Mouse (Mus musculus): ENCODE results near the gene Rpp25l. TPM values are rescaled to one million over a fixed set of nuclear protein-coding genes. Genes with fewer than 3 reads are reported as not detected.
"Not testable (repeated sequence)": the region's sequence is repeated elsewhere in the genome, so short reads cannot be mapped to it uniquely, and the experiment has no call there.

Rpp25l gene
- total RNA-seq, 1 experiment from 2014 or later: 30.1 TPM

DNA sequence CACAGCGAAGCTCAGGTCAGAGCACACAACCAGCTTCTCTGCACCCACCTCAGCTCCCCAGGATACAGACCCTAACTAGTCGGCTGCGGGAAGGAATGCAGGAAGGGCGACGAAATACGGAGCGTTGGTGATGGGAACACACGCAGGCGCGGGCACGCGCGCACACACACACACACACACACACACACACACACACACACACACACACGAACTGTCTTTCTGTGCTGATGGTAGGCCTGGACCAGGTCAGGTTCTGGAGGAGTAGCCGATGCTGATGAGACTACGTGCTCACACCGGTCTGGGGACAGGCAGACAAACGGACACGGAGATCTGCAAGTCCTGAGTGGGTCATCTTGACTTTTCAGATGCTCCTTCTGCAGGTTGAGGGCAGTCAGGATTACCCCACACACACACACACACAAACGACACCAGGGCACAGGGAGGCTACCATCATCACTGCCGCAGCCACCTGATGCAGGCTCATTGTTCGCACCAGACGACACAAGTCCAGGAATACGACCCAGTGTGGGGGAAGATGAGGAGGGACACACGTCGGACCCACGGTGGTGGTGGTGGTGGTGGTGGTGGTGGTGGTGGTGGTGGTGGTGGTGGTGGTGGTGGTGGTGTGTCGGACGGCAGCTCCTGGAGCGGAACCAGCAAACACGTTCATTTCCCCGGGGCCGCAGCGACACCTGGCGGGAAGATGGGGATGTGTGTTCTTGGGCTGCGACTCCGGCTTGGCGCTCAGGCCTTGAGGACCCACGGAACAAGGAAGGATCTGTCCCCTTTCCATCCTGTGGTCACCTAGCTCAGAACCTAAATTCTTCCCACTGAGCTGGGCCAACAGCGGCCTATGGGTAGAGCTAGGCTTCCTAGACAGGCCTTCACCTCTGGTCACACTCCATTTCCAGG lies 16.1 kb downstream of the Rpp25l start, which contains the start of gene Cntfr:
Gene Cntfr (minus strand): TSS at position 160 of the 912 bp plus-strand sequence.
- peak; percentile 92 for DNase-seq

DNA sequence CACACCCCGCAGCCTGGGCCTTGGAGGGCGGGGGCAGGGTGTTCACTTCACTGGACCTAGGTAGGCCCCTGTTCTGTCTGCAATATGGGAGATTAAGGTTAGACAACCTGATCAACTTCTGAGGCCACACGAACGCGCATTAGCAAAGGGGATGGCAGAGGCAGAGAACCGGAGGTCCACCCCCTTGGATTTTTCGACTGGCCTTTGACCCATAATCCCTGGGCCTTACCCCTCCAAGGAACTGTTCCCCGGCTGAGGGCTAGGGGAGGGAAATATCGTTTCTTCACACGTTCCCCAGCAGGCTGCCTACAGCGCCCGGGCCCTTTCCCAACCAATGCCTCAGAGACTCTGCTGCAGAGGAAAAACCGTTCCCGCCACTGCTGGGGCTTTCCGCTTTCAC lies 16.9 kb downstream of the Rpp25l start:
- peak; percentile 30 for DNase-seq

DNA sequence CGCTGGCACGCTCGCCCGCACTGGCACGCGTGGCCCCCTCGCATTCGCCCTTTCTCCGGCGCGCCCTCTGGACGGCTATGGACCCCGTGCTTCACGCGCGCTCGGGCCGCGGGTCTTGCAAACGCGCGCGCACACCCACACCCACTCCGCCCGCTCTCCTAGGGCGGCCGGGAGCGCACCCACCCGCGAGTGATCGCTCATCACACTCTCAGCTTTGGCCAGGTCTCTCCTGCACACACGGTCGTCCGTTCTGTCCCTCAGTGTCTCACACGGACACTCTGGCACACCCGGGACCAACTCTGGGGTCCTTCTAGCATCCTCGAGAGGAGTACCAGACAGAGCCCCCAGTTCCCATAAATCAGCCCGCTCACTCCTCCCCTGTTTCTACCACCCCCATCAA lies 17.5 kb downstream of the Rpp25l start:
- not testable (repeated sequence) for DNase-seq

GRCm38 (mm10) chr4:41693511-41693910 lies 19.8 kb downstream of the Rpp25l start:
- not testable (repeated sequence) for DNase-seq

DNA sequence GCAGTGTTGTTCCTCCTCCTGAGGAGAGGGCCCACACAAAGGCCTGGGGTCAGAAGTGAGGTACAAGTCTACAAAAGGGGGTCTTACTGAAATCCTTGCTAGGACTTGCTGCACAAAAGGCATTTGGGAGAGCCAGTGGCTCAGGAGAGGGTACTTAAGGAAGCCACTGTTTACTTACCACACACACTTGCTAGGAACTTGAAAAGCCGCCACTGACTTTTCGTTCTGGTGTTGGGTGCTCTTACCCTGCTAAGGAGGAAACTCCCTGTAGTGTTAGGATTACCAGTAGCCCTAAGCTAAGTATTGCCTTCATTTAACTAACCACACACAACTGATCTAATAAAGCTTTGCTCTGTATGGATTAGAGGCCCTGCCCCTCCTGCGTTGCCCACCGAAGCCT lies 23.3 kb downstream of the Rpp25l start:
- DNase-seq: not testable (repeated sequence)

GRCm38 (mm10) chr4:41688562-41688961 lies 24.8 kb downstream of the Rpp25l start:
- DNase-seq: not testable (repeated sequence)

GRCm38 (mm10) chr4:41685882-41686492 lies 27.3 kb downstream of the Rpp25l start:
- DNase-seq: not testable (repeated sequence)

DNA sequence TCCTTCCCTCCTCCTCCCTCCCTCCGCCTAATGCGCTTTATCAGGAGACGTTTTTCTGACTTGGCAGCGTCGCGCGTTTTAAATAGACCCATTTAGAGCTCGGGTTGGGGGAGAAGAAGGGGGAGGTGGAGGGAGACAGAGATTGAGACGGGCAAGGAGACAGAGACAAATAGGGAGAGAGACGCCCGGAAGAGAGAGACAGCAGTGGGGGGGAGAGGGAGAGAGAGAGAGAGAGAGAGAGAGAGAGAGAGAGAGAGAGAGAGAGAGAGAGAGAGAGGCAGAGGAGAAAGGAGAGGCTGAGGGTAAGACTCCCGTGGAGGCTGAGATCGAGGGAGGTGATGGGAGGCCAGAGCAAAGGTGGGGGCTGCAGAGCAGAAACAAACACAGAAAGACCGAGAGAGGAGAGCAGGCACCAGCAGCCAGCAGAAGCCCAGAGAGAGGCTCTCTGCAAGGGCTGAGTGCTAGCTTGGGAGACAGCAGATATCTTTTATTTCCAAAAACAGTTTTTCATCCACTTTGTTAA lies 28.3 kb downstream of the Rpp25l start:
- DNase-seq: not testable (repeated sequence)

DNA sequence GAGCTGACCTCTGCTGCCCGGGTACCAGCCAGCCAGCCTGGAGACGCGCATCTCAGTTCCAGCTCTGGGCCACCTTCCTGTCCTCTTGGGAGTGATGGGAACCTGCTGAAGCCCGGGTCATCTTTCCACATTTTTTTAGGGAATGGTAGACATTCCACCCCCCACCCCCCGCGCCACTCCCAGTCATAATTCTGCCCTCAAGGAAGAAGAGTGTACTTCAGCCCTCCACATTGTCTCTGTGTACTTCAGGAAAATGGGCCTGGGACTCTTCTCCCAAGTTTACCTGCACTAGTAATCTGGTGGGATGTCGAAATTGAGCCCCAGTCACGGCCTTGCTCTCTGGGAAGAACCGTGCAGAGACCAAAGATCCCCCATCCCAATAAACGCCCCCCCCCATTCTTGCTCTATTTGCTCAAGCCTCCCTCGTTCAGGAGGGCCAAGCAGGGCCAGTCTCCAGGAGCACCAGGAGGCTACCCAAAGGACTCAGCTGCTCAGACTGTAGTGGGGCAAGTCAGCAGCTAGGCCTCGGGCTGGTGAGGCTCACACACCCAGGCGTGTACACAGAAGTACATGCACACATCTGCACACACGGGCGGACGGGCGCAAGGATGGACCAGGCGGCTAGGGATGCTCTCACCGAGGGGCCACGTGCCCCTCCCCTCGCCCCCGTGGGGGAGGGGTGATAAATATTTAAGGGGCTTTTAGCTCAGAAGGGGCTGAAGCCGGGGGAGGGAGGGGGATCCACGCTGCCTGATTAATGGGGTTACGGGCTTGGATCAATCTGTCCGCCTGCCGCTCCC lies 29.0 kb downstream of the Rpp25l start:
- DNase-seq: not testable (repeated sequence)

DNA sequence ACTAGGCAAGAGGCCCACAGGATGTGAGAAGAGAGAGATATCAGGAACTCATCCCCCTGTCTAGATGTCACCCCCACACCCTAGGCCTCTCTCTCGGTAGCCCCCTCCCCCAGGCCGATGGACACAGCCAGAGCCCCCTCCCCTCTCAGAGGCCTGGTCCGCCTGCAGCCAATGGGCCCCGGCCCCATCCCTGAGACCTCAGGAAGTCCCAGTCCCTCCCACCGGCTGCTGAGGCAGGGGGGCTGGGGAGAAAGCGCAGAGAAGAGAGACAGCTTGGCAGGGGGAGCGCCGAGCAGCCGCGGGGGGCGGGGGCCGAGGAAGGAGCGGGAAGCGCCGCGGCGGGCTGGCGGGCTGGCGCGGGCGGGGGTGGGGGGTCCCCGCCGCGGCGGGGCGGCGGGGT lies 30.0 kb downstream of the Rpp25l start:
- not testable (repeated sequence) for DNase-seq

- DNase-seq: no peak
These were observed 30.5 kb downstream of the Rpp25l start for GRCm38 (mm10) chr4:41682789-41683188.

DNA sequence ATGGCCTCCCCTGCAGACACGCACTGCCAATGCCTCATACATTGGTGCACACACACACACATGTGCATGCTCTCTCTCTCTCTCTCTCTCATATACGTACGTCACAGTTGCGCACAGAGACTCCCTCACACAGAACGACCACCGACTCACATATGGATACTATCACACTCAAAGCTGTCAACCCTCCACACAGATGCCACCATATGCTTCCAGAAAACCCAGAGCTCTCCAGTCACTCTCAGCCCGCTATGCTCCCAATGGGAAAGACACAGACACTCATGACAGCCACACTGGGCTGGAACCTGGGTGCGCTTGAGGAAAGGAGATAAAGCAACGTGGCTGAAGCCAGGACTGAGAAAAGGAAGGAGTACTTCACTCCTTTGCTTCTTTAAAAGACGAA lies 31.4 kb downstream of the Rpp25l start:
- no peak for DNase-seq

DNA sequence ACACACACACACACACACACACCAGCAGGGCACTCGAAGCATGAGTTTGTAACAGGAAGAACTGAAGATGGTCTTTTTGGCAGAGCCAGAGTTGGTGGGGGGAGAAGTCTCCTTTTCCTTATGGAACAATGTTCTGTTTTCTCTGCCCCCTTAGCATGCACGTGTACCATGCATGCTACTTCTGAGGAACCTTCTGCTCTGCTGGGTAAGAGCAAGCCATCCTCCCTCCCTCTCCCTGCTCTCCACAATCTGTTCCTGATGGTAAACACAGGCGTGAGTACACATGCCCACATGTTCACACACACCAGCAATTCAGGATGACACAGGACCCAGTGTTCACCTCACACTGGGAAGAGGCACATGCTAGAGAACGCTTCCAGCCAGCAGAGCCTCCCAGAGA lies 32.2 kb downstream of the Rpp25l start:
- no peak for DNase-seq

- DNase-seq: no peak
These were observed 34.0 kb downstream of the Rpp25l start for GRCm38 (mm10) chr4:41679291-41679690.

GRCm38 (mm10) chr4:41678863-41679262 lies 34.5 kb downstream of the Rpp25l start:
- peak; percentile 71 for DNase-seq

DNA sequence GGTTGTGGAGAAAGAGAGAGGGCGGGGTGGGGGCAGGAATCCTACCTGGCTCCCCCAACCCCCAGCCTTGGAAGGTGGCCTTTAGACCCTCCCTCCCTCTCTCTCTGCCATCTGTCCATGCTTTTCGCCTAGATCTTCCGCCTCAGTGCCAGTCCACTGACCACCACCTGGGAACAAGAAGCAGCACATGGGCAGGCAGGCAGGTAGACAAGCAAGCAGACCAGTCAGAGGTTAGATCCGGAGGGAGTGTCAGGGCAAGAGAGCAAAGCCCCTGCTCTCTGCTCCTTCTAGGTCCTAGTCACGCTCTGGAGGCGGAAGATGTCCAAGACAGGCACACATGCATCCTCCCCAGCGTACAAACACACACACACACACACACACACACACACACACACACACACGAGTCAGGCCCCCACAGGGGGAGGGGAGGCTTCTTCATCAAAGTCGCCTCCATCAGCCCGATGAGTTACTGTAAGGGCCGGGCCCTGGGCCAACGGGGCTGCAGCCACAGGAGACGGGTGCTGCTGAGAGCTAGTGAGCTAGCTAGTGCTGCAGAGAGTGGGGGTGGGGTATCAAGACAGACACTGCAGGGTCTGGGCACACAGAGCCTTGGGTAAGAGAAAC lies 36.2 kb downstream of the Rpp25l start:
- peak; percentile 92 for DNase-seq

DNA sequence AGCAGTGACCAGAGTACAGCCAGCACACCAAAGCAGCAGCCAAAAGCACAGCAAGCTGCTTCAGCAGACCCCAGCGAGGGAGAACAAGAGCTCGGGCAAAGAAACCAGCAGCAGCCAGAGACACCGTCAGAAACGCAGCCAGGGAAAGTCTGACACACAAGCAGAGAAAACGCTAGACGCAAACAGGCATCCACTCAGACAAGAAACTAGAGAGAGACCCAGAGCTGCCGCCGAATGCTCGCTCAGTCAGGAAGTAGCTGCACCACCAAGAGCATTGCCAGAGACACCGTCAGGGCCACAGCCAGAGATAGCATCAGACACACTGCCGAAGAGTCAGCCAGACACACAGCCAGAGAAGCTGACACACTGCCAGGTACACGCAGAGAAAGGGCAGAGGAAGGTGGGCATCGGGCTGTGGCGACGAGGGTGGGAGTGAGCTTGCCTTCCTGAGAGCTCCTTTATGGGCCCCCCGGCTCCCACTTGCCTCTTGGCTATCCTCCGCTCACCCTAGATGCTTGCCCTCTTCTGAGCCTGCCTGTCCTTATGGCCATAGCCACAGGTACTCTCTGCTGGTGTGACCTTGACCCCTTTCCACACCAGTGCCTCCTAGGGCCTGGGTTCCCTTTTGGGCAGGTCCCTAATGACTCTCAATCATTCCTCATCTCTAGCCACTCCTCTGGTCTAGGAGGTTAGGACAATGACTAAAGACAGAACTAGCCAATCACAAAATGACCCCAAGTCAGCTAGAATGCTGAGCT lies 36.9 kb downstream of the Rpp25l start:
- peak; percentile 74 for DNase-seq

GRCm38 (mm10) chr4:41673186-41673585 lies 40.1 kb downstream of the Rpp25l start:
- no peak for DNase-seq

- no peak for DNase-seq
These were observed 40.8 kb downstream of the Rpp25l start for GRCm38 (mm10) chr4:41672522-41672963.

GRCm38 (mm10) chr4:41671963-41672480 lies 41.3 kb downstream of the Rpp25l start:
- no peak for DNase-seq

DNA sequence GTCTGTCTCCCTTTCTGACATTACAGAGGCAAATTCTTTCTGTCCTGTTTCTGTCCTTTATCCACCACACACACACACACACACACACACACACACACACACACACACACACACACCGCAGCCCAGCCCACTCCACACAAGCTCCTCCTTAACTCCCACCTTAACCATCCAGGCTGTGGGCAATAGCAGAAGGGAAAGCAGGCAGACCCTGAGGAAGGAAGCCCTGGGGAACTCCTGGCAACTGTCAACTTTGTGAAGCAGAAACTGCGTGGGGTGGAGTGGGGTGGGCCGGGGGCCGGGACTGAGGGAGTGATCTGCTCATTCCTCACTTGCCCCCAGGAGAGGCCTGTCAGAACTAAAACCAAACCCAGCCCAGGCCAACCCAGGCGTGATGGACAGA lies 41.8 kb downstream of the Rpp25l start:
- no peak for DNase-seq
